Mouse (Mus musculus) midbrain, embryonic 12.5 days (tissue): ENCODE data around the gene Sh3rf1. TPM values are rescaled to one million over a fixed set of nuclear protein-coding genes. Genes with fewer than 3 reads are reported as not detected.

Experiments
- ATAC-seq: fragments of 200-750 bp; cut with Nextera tagmentation; 2 replicates; pipeline ENCODE4 v1.8.0; 2017; ENCODE audit warnings: low read depth, moderate TSS enrichment, moderate library complexity; ENCODE audit not compliant: low FRiP score
- H3K27ac ChIP-seq: fragments of 300-500 bp; sonication (generic); replicated peaks from 2 replicates; pipeline ENCODE4 v1.5.1; 2016; ENCODE audit warnings: mild to moderate bottlenecking
- H3K27me3 ChIP-seq: fragments of 300-500 bp; sonication (generic); 2 replicates; pipeline ENCODE4 v1.6.1; 2016; ENCODE audit warnings: mild to moderate bottlenecking
- H3K36me3 ChIP-seq: fragments of 300-500 bp; sonication (generic); 2 replicates; pipeline ENCODE4 v1.6.1; 2016
- H3K4me1 ChIP-seq: fragments of 300-500 bp; sonication (generic); 2 replicates; pipeline ENCODE4 v1.6.1; 2016
- H3K4me2 ChIP-seq: fragments of 300-500 bp; sonication (generic); replicated peaks from 2 replicates; pipeline ENCODE4 v1.6.1; 2016; ENCODE audit warnings: mild to moderate bottlenecking, moderate library complexity
- H3K4me3 ChIP-seq: fragments of 300-500 bp; sonication (generic); 2 replicates; pipeline ENCODE4 v1.5.1; 2016; ENCODE audit warnings: mild to moderate bottlenecking
- H3K9ac ChIP-seq: fragments of 300-500 bp; sonication (generic); replicated peaks from 2 replicates; pipeline ENCODE4 v1.6.1; 2016; ENCODE audit warnings: mild to moderate bottlenecking, moderate library complexity
- H3K9me3 ChIP-seq: fragments of 300-500 bp; sonication (generic); 2 replicates; pipeline ENCODE4 v1.6.1; 2016; ENCODE audit warnings: mild to moderate bottlenecking
- WGBS: fragments of 180-500 bp; shearing (Covaris S2); methylation state at CpG from one replicate; pipeline ENCODE4 v1.1.7; 2016; 5-methylcytosine and 5-hydroxymethylcytosine counted together
- polyA plus RNA-seq: library from polyadenylated mRNA; unstranded; fragments of >200 nt; fragmentation: Nextera tagmentation; extraction: Ambion mirVana; gene quantifications from 2 replicates; pipeline ENCODE4 v1.2.1, GENCODE M21; 2016

Gene Sh3rf1
- polyA plus RNA-seq, 1 experiment from 2014 or later = 22.0 TPM

GRCm38 (mm10) chr8:61344435-61344834 is 120.8 kb downstream of the Sh3rf1 start:
- peaks cover 3% of the 10 kb centered on the region; the same call in 1 of the 2 replicates for H3K4me1 ChIP-seq
- H3K4me2 ChIP-seq = no peak overlapping the region
- no peaks in the 10 kb centered on the region for H3K9me3 ChIP-seq
- H3K9ac ChIP-seq = no peak overlapping the region
- 90% methylated on average over 2 of the region's 2 CpGs for WGBS
- no peak overlapping the region for H3K4me3 ChIP-seq
- no peak for ATAC-seq
- peaks cover 1% of the 10 kb centered on the region for H3K36me3 ChIP-seq
- no peak overlapping the region for H3K27ac ChIP-seq
- H3K27me3 ChIP-seq = no peaks in the 10 kb centered on the region

GRCm38 (mm10) chr8:61346941-61347340 is 123.3 kb downstream of the Sh3rf1 start:
- peaks cover 6% of the 10 kb centered on the region for H3K36me3 ChIP-seq
- H3K4me1 ChIP-seq = no peaks in the 10 kb centered on the region; the same call in 1 of the 2 replicates
- no peak overlapping the region for H3K27ac ChIP-seq
- no peaks in the 10 kb centered on the region for H3K27me3 ChIP-seq
- no peaks in the 10 kb centered on the region for H3K9me3 ChIP-seq
- ATAC-seq = no peak
- H3K9ac ChIP-seq = no peak overlapping the region
- H3K4me2 ChIP-seq = no peak overlapping the region
- no peak overlapping the region for H3K4me3 ChIP-seq
- 96% methylated on average over 6 of the region's 6 CpGs for WGBS

GRCm38 (mm10) chr8:61347526-61347925 is 123.9 kb downstream of the Sh3rf1 start:
- Histone ChIP-seq H3K27ac (no peak overlapping the region), H3K4me2 (no peak overlapping the region), H3K9me3 (no peaks in the 10 kb centered on the region), H3K27me3 (no peaks in the 10 kb centered on the region), H3K4me1 (no peaks in the 10 kb centered on the region; the same call in 1 of the 2 replicates), H3K9ac (no peak overlapping the region), H3K36me3 (peaks cover 6% of the 10 kb centered on the region), H3K4me3 (no peak overlapping the region)
- 92% methylated on average over 6 of the region's 6 CpGs for WGBS
- ATAC-seq = no peak

GRCm38 (mm10) chr8:61348029-61348428 is 124.4 kb downstream of the Sh3rf1 start:
- Histone ChIP-seq H3K27ac (no peak overlapping the region), H3K4me3 (no peak overlapping the region), H3K27me3 (no peaks in the 10 kb centered on the region), H3K36me3 (peaks cover 6% of the 10 kb centered on the region), H3K4me2 (no peak overlapping the region), H3K9ac (no peak overlapping the region), H3K4me1 (no peaks in the 10 kb centered on the region; the same call in 1 of the 2 replicates), H3K9me3 (no peaks in the 10 kb centered on the region)
- no peak for ATAC-seq
- WGBS = 70% methylated on average over 5 of the region's 5 CpGs

- 71% methylated on average over 8 of the region's 8 CpGs for WGBS
- no peak for ATAC-seq
- Histone ChIP-seq H3K4me1 (no peaks in the 10 kb centered on the region; the same call in 1 of the 2 replicates), H3K9me3 (no peaks in the 10 kb centered on the region), H3K9ac (no peak overlapping the region), H3K27me3 (no peaks in the 10 kb centered on the region), H3K4me2 (no peak overlapping the region), H3K36me3 (peaks cover 6% of the 10 kb centered on the region), H3K4me3 (no peak overlapping the region), H3K27ac (no peak overlapping the region)
Observed at GRCm38 (mm10) chr8:61348518-61348917, 124.8 kb downstream of the Sh3rf1 start.

GRCm38 (mm10) chr8:61350443-61350842 is 126.8 kb downstream of the Sh3rf1 start:
- Histone ChIP-seq H3K4me3 (no peak overlapping the region), H3K9ac (no peak overlapping the region), H3K4me2 (no peak overlapping the region), H3K4me1 (no peaks in the 10 kb centered on the region; the same call in 1 of the 2 replicates), H3K36me3 (peaks cover 6% of the 10 kb centered on the region), H3K9me3 (no peaks in the 10 kb centered on the region), H3K27me3 (no peaks in the 10 kb centered on the region), H3K27ac (no peak overlapping the region)
- ATAC-seq = peak; percentile 65; the same call in 1 of the 2 replicates
- WGBS = 29% methylated on average over 9 of the region's 9 CpGs

- ATAC-seq = no peak
- Histone ChIP-seq H3K27ac (no peak overlapping the region), H3K4me3 (no peak overlapping the region), H3K9me3 (no peaks in the 10 kb centered on the region), H3K9ac (no peak overlapping the region), H3K36me3 (peaks cover 6% of the 10 kb centered on the region), H3K27me3 (no peaks in the 10 kb centered on the region), H3K4me2 (no peak overlapping the region), H3K4me1 (no peaks in the 10 kb centered on the region; the same call in 1 of the 2 replicates)
- 90% methylated on average over 5 of the region's 5 CpGs for WGBS
Observed at GRCm38 (mm10) chr8:61351638-61352037, 128.0 kb downstream of the Sh3rf1 start.

- Histone ChIP-seq H3K4me1 (peaks cover 4% of the 10 kb centered on the region), H3K27ac (no peak overlapping the region), H3K27me3 (no peaks in the 10 kb centered on the region), H3K4me3 (no peak overlapping the region), H3K4me2 (no peak overlapping the region), H3K9me3 (no peaks in the 10 kb centered on the region), H3K36me3 (0 out of 2 replicates have a peak, but pooled peaks cover 8% of the 10 kb centered on the region), H3K9ac (no peak overlapping the region)
- ATAC-seq = no peak
- 79% methylated on average over 5 of the region's 5 CpGs for WGBS
Observed at GRCm38 (mm10) chr8:61355503-61355902, 131.8 kb downstream of the Sh3rf1 start.

GRCm38 (mm10) chr8:61359004-61359403 is 135.3 kb downstream of the Sh3rf1 start:
- Histone ChIP-seq H3K27me3 (no peaks in the 10 kb centered on the region), H3K4me2 (no peak overlapping the region), H3K9ac (no peak overlapping the region), H3K36me3 (peaks cover 25% of the 10 kb centered on the region), H3K9me3 (no peaks in the 10 kb centered on the region), H3K4me1 (peaks cover 4% of the 10 kb centered on the region), H3K4me3 (no peak overlapping the region), H3K27ac (no peak overlapping the region)
- no peak for ATAC-seq
- WGBS = 54% methylated on average over 8 of the region's 8 CpGs

- ATAC-seq = no peak
- WGBS = 40% methylated on average over 10 of the region's 10 CpGs
- peaks cover 30% of the 10 kb centered on the region for H3K36me3 ChIP-seq
- no peak overlapping the region for H3K9ac ChIP-seq
- no peaks in the 10 kb centered on the region for H3K27me3 ChIP-seq
- H3K4me2 ChIP-seq = no peak overlapping the region; the same call in 1 of the 2 replicates
- no peaks in the 10 kb centered on the region for H3K9me3 ChIP-seq
- H3K27ac ChIP-seq = no peak overlapping the region
- H3K4me1 ChIP-seq = peaks cover 4% of the 10 kb centered on the region
- no peak overlapping the region for H3K4me3 ChIP-seq
Observed at GRCm38 (mm10) chr8:61359851-61360272, 136.2 kb downstream of the Sh3rf1 start.

GRCm38 (mm10) chr8:61360362-61360761 is 136.7 kb downstream of the Sh3rf1 start:
- no peak overlapping the region for H3K9ac ChIP-seq
- no peaks in the 10 kb centered on the region for H3K27me3 ChIP-seq
- WGBS = 77% methylated on average over 4 of the region's 4 CpGs
- H3K36me3 ChIP-seq = peaks cover 35% of the 10 kb centered on the region
- peaks cover 4% of the 10 kb centered on the region for H3K4me1 ChIP-seq
- ATAC-seq = no peak
- H3K9me3 ChIP-seq = no peaks in the 10 kb centered on the region
- no peak overlapping the region for H3K4me2 ChIP-seq
- no peak overlapping the region for H3K4me3 ChIP-seq
- no peak overlapping the region for H3K27ac ChIP-seq

GRCm38 (mm10) chr8:61361476-61361875 is 137.8 kb downstream of the Sh3rf1 start:
- Histone ChIP-seq H3K4me3 (no peak overlapping the region), H3K27me3 (no peaks in the 10 kb centered on the region), H3K4me1 (peaks cover 4% of the 10 kb centered on the region), H3K27ac (no peak overlapping the region), H3K9ac (no peak overlapping the region), H3K9me3 (no peaks in the 10 kb centered on the region), H3K36me3 (peaks cover 37% of the 10 kb centered on the region), H3K4me2 (no peak overlapping the region)
- 95% methylated on average over 11 of the region's 11 CpGs for WGBS
- 0 out of 2 replicates have a peak, but pooled peaks have one; percentile 49 for ATAC-seq
